In genomic region chr5:35024975-35025374, GRCm38 (mm10) we compare ENCODE assay signal across 8 mouse cellular contexts. TPM values are rescaled to one million over a fixed set of nuclear protein-coding genes. Genes with fewer than 3 reads are reported as not detected.
A peak's percentile ranks its signal among the peaks of the same experiment; 100 is the strongest.
DNase-seq lines count a peak whose midpoint lies in the region; ATAC-seq lines count a peak whose summit lies in the region.

No protein-coding gene starts in this region.

- 20% methylated on average over 2 of the region's 2 CpGs for WGBS in stomach, embryonic 14.5 days

- peaks cover 2% of the 10 kb centered on the region; the same call in 1 of the 2 replicates for H3K4me1 ChIP-seq in stomach, embryonic 14.5 days (ENCODE audit: control insufficient read depth, insufficient read depth, low read length)

- H3K27ac ChIP-seq in stomach, embryonic 14.5 days (ENCODE audit: low read length) = no peak overlapping the region

- no peak for ATAC-seq in cerebellum, adult (ENCODE audit: insufficient number of reproducible peaks, low FRiP score, low TSS enrichment)
- ATAC-seq in megakaryocyte progenitor cell, adult 5-6 weeks (replicated peaks; ENCODE audit: poor library complexity) = peak; percentile 78
- peak; percentile 31; the same call in 1 of the 2 replicates for ATAC-seq in stomach, embryonic 14.5 days (ENCODE audit: insufficient number of reproducible peaks, insufficient read depth, low FRiP score, low read depth)

- no peaks in the 10 kb centered on the region for H3K9me3 ChIP-seq in stomach, embryonic 14.5 days (ENCODE audit: control insufficient read depth, low read depth, low read length)

- no peaks in the 10 kb centered on the region for H3K27me3 ChIP-seq in stomach, embryonic 14.5 days (ENCODE audit: control insufficient read depth, insufficient read depth, low read length)

- H3K4me2 ChIP-seq in stomach, embryonic 14.5 days (replicated peaks; ENCODE audit: low read depth, low read length) = no peak overlapping the region

- no peak overlapping the region for H3K4me3 ChIP-seq in stomach, embryonic 14.5 days (ENCODE audit: low read depth, low read length)

- peaks cover 70% of the 10 kb centered on the region for H3K36me3 ChIP-seq in stomach, embryonic 14.5 days (ENCODE audit: control insufficient read depth, insufficient read depth, low read length)

- no peak overlapping the region for H3K9ac ChIP-seq in stomach, embryonic 14.5 days (replicated peaks; ENCODE audit: low read depth, low read length)

- peak; percentile 19 for DNase-seq in cerebellum, adult 11 months
- peak; percentile 30 for DNase-seq in R1 (ENCODE audit: low read depth, low spot score)
- DNase-seq in embryo, embryonic 9.5 days (ENCODE audit: extremely low spot score) = peak; percentile 53
- DNase-seq in heart, postnatal 4 days = peak; percentile 79
- peak; percentile 34 to 60 for DNase-seq in left cerebral cortex, postnatal 10 days (ENCODE audit: extremely low spot score in 1 of 2, low spot score in 2 of 2)

- intact Hi-C loops in left cerebral cortex, postnatal 10 days (cut with DNase I) = loop anchor here (5.0 kb wide), 1 partner anchor 38 kb away; no protein-coding TSS in a partner anchor

RNA-seq across cellular contexts. Expression of gene Hgfac, which starts 16.3 kb away (rescaled TPM):
- 1 to 10 TPM; 2.3 to 3.1 TPM for total RNA-seq in heart, postnatal 4 days (2021)
- total RNA-seq in left cerebral cortex, postnatal 10 days (2021) = 1 to 10 TPM in 1 of 2 experiments, under 1 TPM in 1; 0.91 to 1.1 TPM
- 0.59 TPM in 1 of 2 replicates, not detected in the other for total RNA-seq in megakaryocyte progenitor cell, adult 5-6 weeks (2015)
- total RNA-seq in megakaryocyte progenitor cell, adult 5-6 weeks (2017) = 0.24 TPM in 1 of 2 replicates, not detected in the other
- 0.58 and 0.84 TPM in 2 replicates for polyA plus RNA-seq in stomach, embryonic 14.5 days (2014; fragmentation: Nextera tagmentation; extraction: Ambion mirVana)

RNA-seq across cellular contexts. Expression of gene Dok7, which starts 31.6 kb away (rescaled TPM):
- 10 to 100 TPM; 28.1 to 28.5 TPM for total RNA-seq in heart, postnatal 4 days (2021)
- total RNA-seq in left cerebral cortex, postnatal 10 days (2021) = 10 to 100 TPM; 12.0 to 16.5 TPM
- total RNA-seq in megakaryocyte progenitor cell, adult 5-6 weeks (2015) = 0.12 TPM in 1 of 2 replicates, not detected in the other
- total RNA-seq in megakaryocyte progenitor cell, adult 5-6 weeks (2017) = not detected in 2 replicates
- 0.71 and 0.73 TPM in 2 replicates for polyA plus RNA-seq in stomach, embryonic 14.5 days (2014; fragmentation: Nextera tagmentation; extraction: Ambion mirVana)

Comparison
In these comparisons a context has a peak if more than half of its experiments do, and no peak if none do; other contexts are left out.
1. DNase-seq: peak in every context shown above with its lines; median percentile 79 in heart, postnatal 4 days; 53 in embryo, embryonic 9.5 days; 47 in left cerebral cortex, postnatal 10 days; 30 in R1; 19 in cerebellum, adult 11 months.
2. RNA of gene Dok7, which starts 31.6 kb away (total RNA-seq): 28.1 to 28.5 TPM in heart, postnatal 4 days and 12.0 to 16.5 TPM in left cerebral cortex, postnatal 10 days; 0.12 TPM in megakaryocyte progenitor cell, adult 5-6 weeks; every median in the first group is over 10 times any median in the second.